In the genomic region with DNA sequence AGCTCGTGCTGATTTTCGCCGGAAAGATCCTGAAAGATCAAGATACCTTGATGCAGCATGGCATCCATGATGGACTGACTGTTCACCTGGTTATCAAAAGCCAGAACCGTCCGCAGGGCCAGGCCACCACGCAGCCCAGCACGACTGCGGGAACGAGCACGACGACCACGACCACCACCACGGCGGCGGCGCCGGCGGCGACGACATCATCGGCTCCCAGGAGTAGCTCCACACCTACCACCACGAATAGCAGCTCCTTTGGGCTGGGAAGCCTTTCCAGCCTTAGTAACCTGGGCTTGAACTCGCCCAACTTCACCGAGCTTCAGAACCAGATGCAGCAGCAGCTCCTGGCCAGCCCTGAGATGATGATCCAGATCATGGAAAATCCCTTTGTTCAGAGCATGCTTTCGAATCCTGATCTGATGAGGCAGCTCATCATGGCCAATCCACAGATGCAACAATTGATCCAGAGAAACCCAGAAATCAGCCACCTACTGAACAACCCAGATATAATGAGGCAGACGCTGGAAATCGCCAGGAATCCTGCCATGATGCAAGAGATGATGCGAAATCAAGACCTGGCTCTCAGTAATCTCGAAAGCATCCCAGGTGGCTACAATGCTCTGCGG, we compare ENCODE assay signal across 8 mouse cellular contexts. TPM values are rescaled to one million over a fixed set of nuclear protein-coding genes. Genes with fewer than 3 reads are reported as not detected.
DNase-seq lines count a peak whose midpoint lies in the region; ATAC-seq and TF ChIP-seq lines count a peak whose summit lies in the region.

No protein-coding gene starts in this region.

- peak overlapping the region; percentile 74 for H3K9ac ChIP-seq in intestine, embryonic 16.5 days (ENCODE audit: low read depth, low read length)
- peak overlapping the region; percentile 78 for H3K9ac ChIP-seq in liver, embryonic 13.5 days
- H3K9ac ChIP-seq in neural tube, embryonic 15.5 days (replicated peaks) = peak overlapping the region; percentile 76

- H3K4me3 ChIP-seq in bone marrow, adult 2 months (replicated peaks; ENCODE audit: control insufficient read depth, low read depth, low read length) = peak overlapping the region; percentile 65
- H3K4me3 ChIP-seq in intestine, embryonic 16.5 days (ENCODE audit: low read length) = peak overlapping the region; percentile 56
- H3K4me3 ChIP-seq in liver, embryonic 13.5 days (replicated peaks) = peak overlapping the region; percentile 69
- peak overlapping the region; percentile 57 for H3K4me3 ChIP-seq in neural tube, embryonic 15.5 days (replicated peaks)

- no peak for TF ChIP-seq CTCF in bone marrow, adult 2 months (IDR thresholded peaks at IDR 0.05; ENCODE audit: control insufficient read depth, insufficient read depth, low read length)

- H3K9me3 ChIP-seq in intestine, embryonic 16.5 days (ENCODE audit: control insufficient read depth, low read length) = no peaks in the 10 kb centered on the region
- H3K9me3 ChIP-seq in liver, embryonic 13.5 days (replicated peaks) = no peaks in the 10 kb centered on the region
- H3K9me3 ChIP-seq in neural tube, embryonic 15.5 days (replicated peaks) = no peaks in the 10 kb centered on the region

- H3K27me3 ChIP-seq in intestine, embryonic 16.5 days (replicated peaks; ENCODE audit: control insufficient read depth, insufficient read depth, low read length) = no peaks in the 10 kb centered on the region
- H3K27me3 ChIP-seq in liver, embryonic 13.5 days = no peaks in the 10 kb centered on the region
- H3K27me3 ChIP-seq in neural tube, embryonic 15.5 days (replicated peaks) = no peaks in the 10 kb centered on the region

- H3K4me1 ChIP-seq in bone marrow, adult 2 months (ENCODE audit: control insufficient read depth, insufficient read depth, low read length) = no peaks in the 10 kb centered on the region
- no peaks in the 10 kb centered on the region for H3K4me1 ChIP-seq in intestine, embryonic 16.5 days (ENCODE audit: control insufficient read depth, insufficient read depth, low read length)
- peaks cover 14% of the 10 kb centered on the region for H3K4me1 ChIP-seq in liver, embryonic 13.5 days (replicated peaks)
- peaks cover 2% of the 10 kb centered on the region; the same call in 1 of the 2 replicates for H3K4me1 ChIP-seq in neural tube, embryonic 15.5 days

- WGBS in bone marrow, adult 2 months = 30% methylated on average over 30 of the region's 30 CpGs
- 22% methylated on average over 21 of the region's 30 CpGs for WGBS in intestine, embryonic 16.5 days
- 21% methylated on average over 30 of the region's 30 CpGs for WGBS in liver, embryonic 13.5 days (ENCODE audit: insufficient replicate concordance)
- WGBS in neural tube, embryonic 15.5 days = 15% methylated on average over 30 of the region's 30 CpGs

- peak overlapping the region; percentile 73 for H3K4me2 ChIP-seq in intestine, embryonic 16.5 days (ENCODE audit: low read depth, low read length)
- peak overlapping the region; percentile 79 for H3K4me2 ChIP-seq in liver, embryonic 13.5 days
- H3K4me2 ChIP-seq in neural tube, embryonic 15.5 days = peak overlapping the region; percentile 65

- no peaks in the 10 kb centered on the region for H3K36me3 ChIP-seq in intestine, embryonic 16.5 days (ENCODE audit: control insufficient read depth, insufficient read depth, low read length)
- H3K36me3 ChIP-seq in liver, embryonic 13.5 days = no peaks in the 10 kb centered on the region
- no peaks in the 10 kb centered on the region for H3K36me3 ChIP-seq in neural tube, embryonic 15.5 days

- H3K27ac ChIP-seq in bone marrow, adult 2 months (ENCODE audit: control insufficient read depth, insufficient read depth, low read depth, low read length, poor library complexity) = no peak overlapping the region; the same call in 1 of the 2 replicates
- peak overlapping the region; percentile 96 for H3K27ac ChIP-seq in intestine, embryonic 16.5 days (ENCODE audit: low read length)
- peak overlapping the region; percentile 82 for H3K27ac ChIP-seq in liver, embryonic 13.5 days
- peak overlapping the region; percentile 95 for H3K27ac ChIP-seq in neural tube, embryonic 15.5 days (replicated peaks)

- peak; percentile 2 for DNase-seq in kidney, adult 11 months
- DNase-seq in kidney, postnatal 14 days = no peak
- DNase-seq in liver, embryonic 13.5 days = no peak

- no peak for TF ChIP-seq POLR2A in bone marrow, adult 2 months (IDR thresholded peaks at IDR 0.05; ENCODE audit: borderline replicate concordance, control insufficient read depth, low read depth, low read length)

- peak; percentile 32 for ATAC-seq in frontal cortex, adult (ENCODE audit: low TSS enrichment)
- ATAC-seq in intestine, embryonic 16.5 days = peak; percentile 5
- ATAC-seq in liver, embryonic 13.5 days (ENCODE audit: low read depth) = no peak; the same call in 1 of the 2 replicates
- ATAC-seq in neural tube, embryonic 15.5 days (ENCODE audit: low FRiP score) = peak; percentile 37
- ATAC-seq in megakaryocyte-erythroid progenitor cell, adult 5-6 weeks (replicated peaks; ENCODE audit: low FRiP score, low TSS enrichment, poor library complexity, severe bottlenecking) = no peak

RNA-seq across cellular contexts. Expression of a gene that starts 0.8 kb away (rescaled TPM):
- 1.9 and 6.5 TPM in 2 replicates for polyA plus RNA-seq in bone marrow, adult 2 months (2011; ENCODE audit: insufficient read depth, insufficient read length, low replicate concordance, missing spikeins)
- polyA plus RNA-seq in intestine, embryonic 16.5 days (2015; fragmentation: Nextera tagmentation; extraction: Ambion mirVana) = 10.6 and 13.0 TPM in 2 replicates
- 3.8 and 4.5 TPM in 2 replicates for polyA plus RNA-seq in liver, embryonic 13.5 days (2015; fragmentation: Nextera tagmentation; extraction: Ambion mirVana)
- polyA plus RNA-seq in neural tube, embryonic 15.5 days (2015; fragmentation: Nextera tagmentation; extraction: Ambion mirVana) = 38.5 and 42.0 TPM in 2 replicates
- total RNA-seq in megakaryocyte-erythroid progenitor cell, adult 5-6 weeks (2014; fragmentation: Nextera tagmentation) = 18.7 and 20.5 TPM in 2 replicates
- total RNA-seq in megakaryocyte-erythroid progenitor cell, adult 5-6 weeks (2017) = 4.9 and 7.0 TPM in 2 replicates

RNA-seq across cellular contexts. Expression of a gene that starts 59.6 kb away (rescaled TPM):
- polyA plus RNA-seq in bone marrow, adult 2 months (2011; ENCODE audit: insufficient read depth, insufficient read length, low replicate concordance, missing spikeins) = not detected in 2 replicates
- not detected in 2 replicates for polyA plus RNA-seq in intestine, embryonic 16.5 days (2015; fragmentation: Nextera tagmentation; extraction: Ambion mirVana)
- not detected in 2 replicates for polyA plus RNA-seq in liver, embryonic 13.5 days (2015; fragmentation: Nextera tagmentation; extraction: Ambion mirVana)
- not detected in 2 replicates for polyA plus RNA-seq in neural tube, embryonic 15.5 days (2015; fragmentation: Nextera tagmentation; extraction: Ambion mirVana)
- total RNA-seq in megakaryocyte-erythroid progenitor cell, adult 5-6 weeks (2014; fragmentation: Nextera tagmentation) = not detected in 2 replicates
- not detected in 2 replicates for total RNA-seq in megakaryocyte-erythroid progenitor cell, adult 5-6 weeks (2017)

Comparison
In these comparisons a context has a peak if more than half of its experiments do, and no peak if none do; other contexts are left out.
1. ATAC-seq: peak in frontal cortex, adult (single experiment), intestine, embryonic 16.5 days (single experiment) and neural tube, embryonic 15.5 days (single experiment); none in liver, embryonic 13.5 days (single experiment) and megakaryocyte-erythroid progenitor cell, adult 5-6 weeks (single experiment).
2. Peak in every context shown above with its lines, with median percentiles within 50 percentile points of each other: H3K4me3 ChIP-seq, H3K4me2 ChIP-seq and H3K9ac ChIP-seq.